Mouse (Mus musculus) liver, embryonic 14.5 days (tissue): ENCODE data around the gene Scn1b. TPM values are rescaled to one million over a fixed set of nuclear protein-coding genes. Genes with fewer than 3 reads are reported as not detected.

ENCODE experiments used
- ATAC-seq: fragments of 200-750 bp; cut with Nextera tagmentation; 2 replicates; pipeline ENCODE4 v1.8.0; 2017; ENCODE audit warnings: moderate number of reproducible peaks, mild to moderate bottlenecking, moderate library complexity; ENCODE audit not compliant: insufficient read depth
- DNase-seq, 3 experiments: peaks; one replicate each; pipeline ENCODE4 v3.0.0-alpha.2; 2012 to 2013; ENCODE audit warnings: low read depth in 3 of 3, low spot score in 3 of 3
- H3K27ac ChIP-seq: fragments of 300-500 bp; sonication (generic); 2 replicates; pipeline ENCODE4 v1.5.1; 2014; ENCODE audit warnings: moderate library complexity, mild to moderate bottlenecking, control low read depth, inconsistent platforms
- H3K27me3 ChIP-seq: fragments of 300-500 bp; sonication (generic); 2 replicates; pipeline ENCODE4 v1.6.1; 2014; ENCODE audit warnings: mild to moderate bottlenecking, low read length, moderate library complexity; ENCODE audit not compliant: control insufficient read depth, insufficient read depth
- H3K36me3 ChIP-seq: fragments of 300-500 bp; sonication (generic); replicated peaks from 2 replicates; pipeline ENCODE4 v1.6.1; 2014; ENCODE audit warnings: low read depth; ENCODE audit not compliant: control insufficient read depth, insufficient read depth
- H3K4me1 ChIP-seq, 2 experiments: fragments of 200-500 bp in 1 of 2; fragments of 300-500 bp in 1 of 2; sonication (generic) in 1 of 2; replicated peaks; 2 replicates each; pipeline ENCODE4 v1.6.1; 2012 to 2014; ENCODE audit warnings: antibody characterized with exemption in 1 of 2, inconsistent platforms in 1 of 2, low read length in 1 of 2; ENCODE audit not compliant: control insufficient read depth in 2 of 2, insufficient read depth in 2 of 2
- H3K4me2 ChIP-seq: fragments of 300-500 bp; sonication (generic); 2 replicates; pipeline ENCODE4 v1.6.1; 2014; ENCODE audit warnings: low read depth, mild to moderate bottlenecking, control low read depth, moderate library complexity
- H3K4me3 ChIP-seq, 2 experiments: fragments of 200-500 bp in 1 of 2; fragments of 300-500 bp in 1 of 2; sonication (generic) in 1 of 2; 2 replicates each; pipeline ENCODE4 v1.5.1; 2012 to 2014; ENCODE audit warnings: low read depth in 2 of 2, low read length in 2 of 2, mild to moderate bottlenecking in 2 of 2, control low read depth in 1 of 2, inconsistent platforms in 1 of 2, moderate library complexity in 1 of 2; ENCODE audit not compliant: insufficient read depth in 1 of 2
- H3K9ac ChIP-seq: fragments of 300-500 bp; sonication (generic); replicated peaks from 2 replicates; pipeline ENCODE4 v1.6.1; 2014; ENCODE audit warnings: mild to moderate bottlenecking, control low read depth, moderate library complexity
- H3K9me3 ChIP-seq: fragments of 300-500 bp; sonication (generic); 2 replicates; pipeline ENCODE4 v1.6.1; 2016; ENCODE audit warnings: low read length, mixed read lengths; ENCODE audit not compliant: control insufficient read depth
- CTCF ChIP-seq: IDR thresholded peaks from 2 replicates; pipeline ENCODE4 v1.5.1; 2016; ENCODE audit warnings: antibody characterized with exemption, low read depth, control low read depth
- EP300 ChIP-seq: IDR thresholded peaks from 2 replicates; pipeline ENCODE4 v1.6.1; 2016; ENCODE audit warnings: antibody characterized with exemption, low read depth
- WGBS: fragments of 180-500 bp; shearing (Covaris S2); extraction: QIAGEN DNeasy Blood & Tissue Kit; methylation state at CpG from one replicate; pipeline ENCODE4 v1.1.7; 2014; ENCODE audit not compliant: insufficient replicate concordance; 5-methylcytosine and 5-hydroxymethylcytosine counted together
- polyA plus RNA-seq, 2 experiments: library from polyadenylated mRNA; depleted of rRNA in 1 of 2; stranded (reverse) in 1 of 2; unstranded in 1 of 2; fragments of >200 nt; fragmentation: Nextera tagmentation in 1 of 2; extraction: Ambion mirVana in 1 of 2; gene quantifications; 2 replicates each; pipeline versions ENCODE4 v1.2.1 to v1.2.3; 2012 to 2014

Gene Scn1b
- polyA plus RNA-seq, 2 experiments, result 0.52 to 1.0 TPM

GRCm38 (mm10) chr7:31161246-31161645 is 34.4 kb upstream of the Scn1b start:
- H3K27me3 ChIP-seq, result no peaks in the 10 kb centered on the region
- DNase-seq (no peak), ATAC-seq (no peak)
- H3K9me3 ChIP-seq, result no peaks in the 10 kb centered on the region
- H3K4me3 ChIP-seq, result no peak overlapping the region
- no peak overlapping the region for H3K9ac ChIP-seq
- peaks cover 0 to 10% of the 10 kb centered on the region in 2 experiments; a peak in 2 of 4 replicates for H3K4me1 ChIP-seq
- H3K27ac ChIP-seq, result no peak overlapping the region
- TF ChIP-seq EP300, result no peak
- 36% methylated on average over 3 of the region's 3 CpGs for WGBS
- no peaks in the 10 kb centered on the region for H3K36me3 ChIP-seq
- no peak overlapping the region for H3K4me2 ChIP-seq

- H3K27ac ChIP-seq, result no peak overlapping the region
- peak; percentile 43; the same call in 1 of the 2 replicates for ATAC-seq
- no peak for DNase-seq
Measured at GRCm38 (mm10) chr7:31160763-31161162, 34.0 kb upstream of the Scn1b start.

GRCm38 (mm10) chr7:31156034-31156928 is 29.5 kb upstream of the Scn1b start:
- peak overlapping the region; percentile 41 for H3K4me2 ChIP-seq
- H3K4me3 ChIP-seq, result no peak overlapping the region
- peak; percentile 44 for TF ChIP-seq CTCF
- no peak for TF ChIP-seq EP300
- DNase-seq (no peak), ATAC-seq (peak; percentile 38; the same call in 1 of the 2 replicates)
- H3K9me3 ChIP-seq, result no peaks in the 10 kb centered on the region
- H3K9ac ChIP-seq, result no peak overlapping the region
- no peaks in the 10 kb centered on the region for H3K27me3 ChIP-seq
- peaks cover 0 to 22% of the 10 kb centered on the region in 2 experiments; a peak in 2 of 4 replicates for H3K4me1 ChIP-seq
- no peak overlapping the region for H3K27ac ChIP-seq
- no peaks in the 10 kb centered on the region for H3K36me3 ChIP-seq
- WGBS, result 7% methylated on average over 19 of the region's 19 CpGs

More at GRCm38 (mm10) chr7:31160763-31161162, 34.0 kb upstream of the Scn1b start:
- Histone ChIP-seq H3K4me3 (no peak overlapping the region), H3K4me1 (peaks cover 0 to 12% of the 10 kb centered on the region in 2 experiments; a peak in 2 of 4 replicates), H3K36me3 (no peaks in the 10 kb centered on the region), H3K9me3 (no peaks in the 10 kb centered on the region), H3K4me2 (no peak overlapping the region), H3K27me3 (no peaks in the 10 kb centered on the region), H3K9ac (no peak overlapping the region)
- TF ChIP-seq EP300 (no peak), CTCF (no peak)
- WGBS, result 11% methylated on average over 5 of the region's 5 CpGs

GRCm38 (mm10) chr7:31155296-31156033 is 28.7 kb upstream of the Scn1b start, which contains the start of gene Gramd1a:
Gene Gramd1a (minus strand): TSS chr7:31155896.
- no peak within 1 kb of the TSS for H3K9ac ChIP-seq
- ATAC-seq (no peak), DNase-seq (no peak)
- WGBS, result 51% methylated on average over 5 of the region's 5 CpGs
- no peaks in the 10 kb centered on the region for H3K9me3 ChIP-seq
- H3K4me3 ChIP-seq, result no peak within 1 kb of the TSS
- peak within 1 kb of the TSS; percentile 41 for H3K4me2 ChIP-seq
- H3K27me3 ChIP-seq, result no peaks in the 10 kb centered on the region
- TF ChIP-seq EP300 (no peak), CTCF (no peak)
- peaks cover 0 to 15% of the 10 kb centered on the region in 2 experiments; a peak in 2 of 4 replicates for H3K4me1 ChIP-seq
- no peak within 1 kb of the TSS for H3K27ac ChIP-seq
- H3K36me3 ChIP-seq, result no peaks in the 10 kb centered on the region
